Mouse (Mus musculus) layer of hippocampus, postnatal 10 days (tissue): ENCODE measurements around the gene Lrfn4. TPM values are rescaled to one million over a fixed set of nuclear protein-coding genes. Genes with fewer than 3 reads are reported as not detected.
"Not testable (repeated sequence)": the region's sequence is repeated elsewhere in the genome, so short reads cannot be mapped to it uniquely, and the experiment has no call there.

ENCODE experiments used
- DNase-seq, 2 experiments: peaks; one replicate each; pipeline ENCODE4 v3.0.0; 2021; ENCODE audit warnings: low spot score in 2 of 2
- total RNA-seq, 2 experiments: library from RNA; stranded (reverse); gene quantifications; 2 replicates each; pipeline ENCODE4 v1.2.3; 2021

Lrfn4 gene
- total RNA-seq, 2 experiments from 2014 or later: 67.0 to 67.3 TPM

GRCm38 (mm10) chr19:4612181-4612961, 3.1 kb downstream of the Lrfn4 start:
- DNase-seq: no peak

- DNase-seq: no peak
These were observed 5.4 kb downstream of the Lrfn4 start for GRCm38 (mm10) chr19:4610109-4610508.

DNA sequence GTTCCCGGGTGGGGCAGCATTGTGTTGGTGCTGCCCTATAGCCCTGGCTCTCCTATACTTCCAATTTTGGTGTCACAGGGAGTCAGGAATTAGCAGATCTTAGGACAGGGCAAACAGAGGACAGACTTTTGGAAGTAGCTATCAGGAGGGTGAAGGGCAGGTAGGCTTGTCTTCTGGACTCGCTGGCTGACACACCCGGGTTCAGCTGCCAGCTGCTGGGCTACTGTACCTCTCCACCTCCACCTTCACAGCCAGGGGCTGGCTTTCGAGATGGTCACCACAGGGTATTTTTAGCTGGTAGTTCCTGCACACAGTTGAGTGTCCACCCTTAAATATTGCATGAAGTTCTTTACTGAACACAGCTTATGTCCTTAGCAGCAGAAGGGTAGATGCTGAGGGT, 7.0 kb downstream of the Lrfn4 start:
- DNase-seq: no peak

- no peak for DNase-seq
These were observed 8.1 kb downstream of the Lrfn4 start for GRCm38 (mm10) chr19:4607406-4607805.

DNA sequence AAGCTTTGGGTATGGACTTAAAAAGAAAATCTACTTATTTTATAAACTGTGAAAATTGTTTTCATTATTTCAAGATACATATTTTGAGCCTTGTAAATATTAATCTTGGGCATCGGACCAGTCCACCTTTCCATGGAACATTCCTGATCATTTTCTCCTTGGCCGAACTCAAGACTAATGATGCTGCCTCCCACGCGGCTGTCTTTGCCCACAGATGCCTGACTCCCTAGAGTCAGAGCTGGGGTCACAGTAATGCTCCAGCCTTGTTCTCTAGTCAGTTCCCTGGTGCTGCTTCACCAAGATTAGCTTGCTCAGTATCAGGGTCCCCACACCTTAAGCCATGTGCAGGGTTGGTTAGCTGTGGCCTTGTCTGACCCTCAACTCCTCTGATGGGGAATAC, 9.8 kb downstream of the Lrfn4 start:
- no peak for DNase-seq

- DNase-seq: no peak
These were observed 11.4 kb downstream of the Lrfn4 start for GRCm38 (mm10) chr19:4603801-4604723.

DNA sequence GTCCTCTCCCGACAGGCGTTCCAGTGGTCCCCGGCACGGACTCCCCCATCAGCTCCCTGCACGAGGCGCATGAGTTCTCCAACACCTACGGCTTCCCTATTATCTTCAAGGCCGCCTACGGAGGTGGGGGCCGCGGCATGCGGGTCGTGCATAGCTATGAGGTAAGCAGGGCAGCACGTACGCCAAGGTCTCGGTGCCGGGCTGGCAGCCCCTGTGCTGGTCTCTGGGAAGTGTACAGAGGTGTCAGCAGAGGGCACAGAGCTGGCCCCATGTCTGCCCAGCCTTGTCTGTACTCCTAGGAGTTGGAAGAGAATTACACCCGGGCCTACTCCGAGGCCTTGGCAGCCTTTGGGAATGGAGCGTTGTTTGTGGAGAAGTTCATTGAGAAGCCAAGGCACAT, 13.0 kb downstream of the Lrfn4 start:
- DNase-seq: no peak

DNA sequence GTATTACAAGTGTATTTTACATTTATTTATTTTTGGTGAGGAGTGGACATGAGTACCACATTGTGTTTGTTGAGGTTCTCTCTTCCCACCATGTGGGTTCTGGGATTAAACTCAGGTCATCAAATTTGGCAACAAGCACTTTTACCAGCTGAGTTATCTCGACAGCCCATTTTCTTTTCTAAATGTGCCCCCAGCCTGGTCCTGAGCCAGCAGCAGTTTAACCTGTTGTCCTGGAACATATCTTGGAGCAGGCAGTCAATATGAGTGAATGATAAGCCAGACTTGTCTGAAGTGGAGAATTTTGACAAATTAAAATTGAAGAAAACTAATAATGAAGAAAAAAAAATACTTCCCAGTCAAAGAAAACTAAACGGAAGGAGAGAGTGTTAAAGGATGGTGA, 19.4 kb downstream of the Lrfn4 start:
- DNase-seq: no peak

- no peak for DNase-seq
These were observed 21.5 kb downstream of the Lrfn4 start for GRCm38 (mm10) chr19:4593792-4594522.

- DNase-seq: no peak
These were observed 25.4 kb downstream of the Lrfn4 start for GRCm38 (mm10) chr19:4590025-4590424.

DNA sequence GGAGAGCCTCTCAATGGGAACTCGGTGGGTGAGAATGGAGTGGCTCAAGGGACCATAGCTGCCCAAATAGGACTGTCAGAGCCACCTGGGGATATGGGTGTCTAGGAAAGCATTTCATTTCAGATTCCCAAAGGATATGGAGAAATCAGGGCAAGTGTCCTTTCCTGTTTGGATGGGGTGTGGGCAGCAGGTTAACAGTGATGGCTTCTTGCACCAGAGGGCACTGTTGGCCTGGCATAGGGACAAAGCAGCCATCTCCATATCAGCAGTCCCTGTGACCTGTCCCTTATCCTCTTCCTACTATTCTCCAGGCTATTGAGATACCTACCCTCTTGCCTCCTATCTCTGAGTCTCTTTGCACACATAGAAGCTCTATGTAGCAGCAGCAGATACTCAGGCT, 26.4 kb downstream of the Lrfn4 start:
- no peak for DNase-seq

GRCm38 (mm10) chr19:4588430-4588829, 27.0 kb downstream of the Lrfn4 start:
- DNase-seq: no peak

- no peak for DNase-seq
These were observed 28.0 kb downstream of the Lrfn4 start for GRCm38 (mm10) chr19:4587426-4587825.

- not testable (repeated sequence) for DNase-seq
These were observed 28.7 kb downstream of the Lrfn4 start for GRCm38 (mm10) chr19:4586783-4587182.

DNA sequence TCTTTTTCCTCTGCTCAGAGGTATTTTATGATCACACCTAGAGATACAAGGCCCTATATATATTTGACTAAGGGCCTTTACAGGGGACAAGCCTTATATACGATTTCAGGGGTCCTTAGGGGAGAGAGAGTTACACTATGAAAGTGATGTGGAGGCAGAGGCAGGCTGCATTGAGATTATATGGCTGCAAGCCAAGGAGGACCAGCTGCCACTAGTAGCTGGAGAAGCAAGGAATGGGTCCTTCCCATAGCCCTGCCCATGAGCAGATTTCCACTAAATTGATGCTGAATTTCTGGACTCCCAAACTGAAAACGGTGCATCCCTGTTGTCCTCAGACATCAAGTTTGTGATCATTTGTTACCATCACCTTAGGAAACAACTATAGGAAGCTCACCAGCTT, 31.6 kb downstream of the Lrfn4 start:
- no peak for DNase-seq

- DNase-seq: no peak
These were observed 36.2 kb downstream of the Lrfn4 start for GRCm38 (mm10) chr19:4579296-4579695.

- DNase-seq: no peak
These were observed 36.7 kb downstream of the Lrfn4 start for GRCm38 (mm10) chr19:4578799-4579198.

DNA sequence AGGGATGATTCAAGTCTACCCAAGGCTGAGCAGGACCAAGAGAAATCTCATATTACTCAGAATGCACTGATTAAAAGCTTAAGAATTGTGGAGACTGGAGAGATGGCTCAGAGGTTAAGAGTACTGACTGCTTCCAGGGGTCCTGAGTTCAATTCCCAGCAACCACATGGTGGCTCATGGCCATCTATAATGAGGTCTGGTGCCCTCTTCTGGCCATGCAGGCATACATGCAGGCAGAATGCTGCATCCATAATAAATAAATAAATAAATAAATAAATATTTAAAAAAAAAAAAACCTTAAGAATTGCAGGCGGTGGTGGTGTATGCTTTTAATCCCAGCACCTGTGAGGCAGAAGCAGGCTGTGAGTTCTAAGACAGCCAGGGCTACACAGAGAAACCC, 42.2 kb downstream of the Lrfn4 start:
- DNase-seq: no peak

GRCm38 (mm10) chr19:4572467-4572866, 43.0 kb downstream of the Lrfn4 start:
- no peak for DNase-seq

GRCm38 (mm10) chr19:4572061-4572460, 43.4 kb downstream of the Lrfn4 start:
- DNase-seq: no peak

DNA sequence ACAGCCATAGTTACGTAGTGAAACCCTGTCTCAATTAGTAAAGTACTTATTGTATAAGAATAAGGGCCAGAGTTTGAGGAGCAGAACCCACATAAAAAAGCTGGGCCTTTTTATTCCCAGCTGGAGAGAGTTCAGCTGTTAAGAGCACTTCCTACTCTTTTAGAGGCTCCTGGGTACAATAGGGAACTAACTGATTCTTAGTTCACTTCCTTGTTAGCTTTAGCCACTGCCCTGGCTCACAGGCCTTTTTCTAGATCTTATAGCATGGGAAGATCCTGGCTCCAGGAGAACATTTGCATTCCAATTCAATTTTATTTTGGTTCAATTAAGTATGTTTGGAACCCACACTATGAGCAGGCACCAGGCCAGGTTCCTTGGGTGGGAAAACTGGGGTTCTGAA, 43.8 kb downstream of the Lrfn4 start:
- DNase-seq: no peak

DNA sequence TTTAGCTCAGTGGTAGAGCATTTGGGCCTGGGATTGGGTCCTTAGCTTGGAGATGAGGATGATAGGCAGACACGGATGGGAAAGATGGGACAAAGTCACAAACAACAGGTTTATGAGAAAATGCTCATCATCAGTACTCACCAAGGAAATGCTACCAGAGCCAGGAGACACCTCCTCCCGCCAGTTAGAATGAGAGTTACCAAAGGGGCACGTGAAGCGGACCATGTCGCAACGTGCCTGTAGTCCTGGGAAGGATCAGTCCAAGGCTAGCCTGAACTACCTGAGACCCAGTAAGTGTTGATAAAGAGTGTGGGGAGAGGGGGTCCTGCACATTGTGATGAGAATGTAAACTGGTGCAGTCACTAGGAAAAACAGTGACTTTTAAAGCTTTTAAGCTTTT, 44.7 kb downstream of the Lrfn4 start:
- DNase-seq: no peak
